Mouse (Mus musculus): ENCODE measurements around the gene Rcan1. TPM values are rescaled to one million over a fixed set of nuclear protein-coding genes. Genes with fewer than 3 reads are reported as not detected.

Rcan1 gene
- polyA plus RNA-seq, 2 experiments from 2014 or later: 1.2 to 2.7 TPM

Other genes starting within 250 kb of the Rcan1 start
- not detected for gene Kcne2, start 178.5 kb downstream of the Rcan1 start, polyA plus RNA-seq (2017; shearing (Covaris generic))
- 100 to 1,000 TPM; 134 to 149 TPM for gene Smim11, start 169.6 kb downstream of the Rcan1 start, polyA plus RNA-seq (2017; shearing (Covaris generic))
- not detected for gene Fam243, start 149.4 kb downstream of the Rcan1 start, polyA plus RNA-seq (2017; shearing (Covaris generic))
- gene Kcne1, start 111.4 kb downstream of the Rcan1 start, polyA plus RNA-seq (2017; shearing (Covaris generic)): not detected
- not detected for gene Clic6, start 14.9 kb upstream of the Rcan1 start, polyA plus RNA-seq (2017; shearing (Covaris generic))

Measured in CD4-positive, CD25-positive, alpha-beta regulatory T cell, adult 4 months (primary cell).